Mouse (Mus musculus): ENCODE measurements around the gene Ctnna3. TPM values are rescaled to one million over a fixed set of nuclear protein-coding genes. Genes with fewer than 3 reads are reported as not detected.

Ctnna3 gene
- polyA plus RNA-seq, 1 experiment from 2014 or later: 0.92 TPM

- no peaks in the 10 kb centered on the region for H3K27me3 ChIP-seq
- H3K27ac ChIP-seq (replicated peaks): no peak overlapping the region
- no peak overlapping the region for H3K4me2 ChIP-seq (replicated peaks)
- H3K4me1 ChIP-seq: no peaks in the 10 kb centered on the region
- ATAC-seq (ENCODE audit: insufficient number of reproducible peaks, low FRiP score, low TSS enrichment, low read depth): no peak
- no peak overlapping the region for H3K9ac ChIP-seq
- no peaks in the 10 kb centered on the region for H3K9me3 ChIP-seq (replicated peaks)
- H3K36me3 ChIP-seq: no peaks in the 10 kb centered on the region
- no peak overlapping the region for H3K4me3 ChIP-seq (replicated peaks)
Measured at GRCm38 (mm10) chr10:64748651-64749050, 1318.8 kb downstream of the Ctnna3 start.

GRCm38 (mm10) chr10:64750791-64751190 is 1320.9 kb downstream of the Ctnna3 start:
- no peaks in the 10 kb centered on the region for H3K36me3 ChIP-seq
- WGBS: 24% methylated on average over 5 of the region's 5 CpGs
- H3K4me2 ChIP-seq (replicated peaks): no peak overlapping the region
- no peaks in the 10 kb centered on the region for H3K27me3 ChIP-seq
- H3K4me1 ChIP-seq: no peaks in the 10 kb centered on the region
- no peak overlapping the region for H3K9ac ChIP-seq
- ATAC-seq (ENCODE audit: insufficient number of reproducible peaks, low FRiP score, low TSS enrichment, low read depth): no peak
- no peak overlapping the region for H3K27ac ChIP-seq (replicated peaks)
- H3K4me3 ChIP-seq (replicated peaks): no peak overlapping the region
- no peaks in the 10 kb centered on the region for H3K9me3 ChIP-seq (replicated peaks)

DNA sequence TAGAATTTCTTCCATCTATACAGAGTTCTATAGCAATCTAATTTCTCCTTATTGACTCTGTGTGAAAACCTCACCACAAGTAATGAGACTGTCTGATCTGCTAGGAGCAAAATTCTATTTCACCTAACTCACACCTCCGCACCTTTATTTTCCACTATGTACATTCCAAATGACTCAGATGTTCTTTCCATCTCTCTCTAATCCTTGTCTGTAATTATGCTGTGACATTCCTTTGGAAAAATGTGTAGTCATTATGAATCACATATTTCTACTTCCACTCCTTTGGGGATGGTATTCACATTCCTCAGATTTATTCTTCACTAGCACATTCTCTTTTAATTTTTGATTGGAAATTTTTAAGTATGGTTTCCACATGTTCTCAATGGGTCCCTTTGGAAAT is 1406.4 kb downstream of the Ctnna3 start:
- WGBS: 88% methylated on average over 1 of the region's 1 CpGs

DNA sequence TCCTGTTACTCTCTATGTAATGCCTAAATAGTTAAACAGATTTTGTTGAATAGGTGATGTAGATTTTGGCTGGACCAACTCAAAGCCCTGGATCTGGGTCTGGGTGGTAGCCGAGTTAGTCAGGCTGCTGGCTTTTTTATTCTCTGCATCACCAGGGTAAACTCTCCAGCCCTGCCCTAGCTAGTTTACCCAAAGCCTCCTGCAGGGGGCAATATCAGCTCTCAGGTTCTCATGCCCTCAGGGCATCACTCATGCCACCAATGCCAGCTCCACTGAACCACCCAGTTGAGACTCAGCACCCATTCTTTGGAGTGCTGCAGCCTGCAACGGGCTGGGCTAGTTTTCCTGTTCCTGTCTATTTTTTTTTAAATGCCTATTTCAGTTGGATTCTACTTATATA is 1431.5 kb downstream of the Ctnna3 start:
- ATAC-seq (ENCODE audit: insufficient number of reproducible peaks, low FRiP score, low TSS enrichment, low read depth): no peak
- 66% methylated on average over 2 of the region's 2 CpGs for WGBS
- H3K9ac ChIP-seq: no peak overlapping the region
- H3K4me1 ChIP-seq: no peaks in the 10 kb centered on the region
- H3K4me2 ChIP-seq (replicated peaks): no peak overlapping the region
- H3K4me3 ChIP-seq (replicated peaks): no peak overlapping the region
- H3K36me3 ChIP-seq: no peaks in the 10 kb centered on the region
- H3K27me3 ChIP-seq: no peaks in the 10 kb centered on the region
- H3K27ac ChIP-seq (replicated peaks): no peak overlapping the region
- H3K9me3 ChIP-seq (replicated peaks): no peaks in the 10 kb centered on the region

More for the DNA sequence above, 1406.4 kb downstream of the Ctnna3 start:
- ATAC-seq (ENCODE audit: insufficient number of reproducible peaks, low FRiP score, low TSS enrichment, low read depth): no peak
- no peak overlapping the region for H3K27ac ChIP-seq (replicated peaks)
- H3K4me1 ChIP-seq: no peaks in the 10 kb centered on the region
- H3K27me3 ChIP-seq: no peaks in the 10 kb centered on the region
- no peak overlapping the region for H3K4me2 ChIP-seq (replicated peaks)
- H3K36me3 ChIP-seq: no peaks in the 10 kb centered on the region
- H3K4me3 ChIP-seq (replicated peaks): no peak overlapping the region
- H3K9ac ChIP-seq: no peak overlapping the region
- no peaks in the 10 kb centered on the region; the same call in 1 of the 2 replicates for H3K9me3 ChIP-seq (replicated peaks)

- no peak overlapping the region for H3K4me3 ChIP-seq (replicated peaks)
- no peaks in the 10 kb centered on the region for H3K4me1 ChIP-seq
- no peaks in the 10 kb centered on the region for H3K36me3 ChIP-seq
- no peaks in the 10 kb centered on the region for H3K9me3 ChIP-seq (replicated peaks)
- no peak overlapping the region for H3K4me2 ChIP-seq (replicated peaks)
- no peak overlapping the region for H3K27ac ChIP-seq (replicated peaks)
- no peaks in the 10 kb centered on the region for H3K27me3 ChIP-seq
- H3K9ac ChIP-seq: no peak overlapping the region
- no peak for ATAC-seq (ENCODE audit: insufficient number of reproducible peaks, low FRiP score, low TSS enrichment, low read depth)
- WGBS: 46% methylated on average over 3 of the region's 3 CpGs
Measured at GRCm38 (mm10) chr10:64870888-64871287, 1441.0 kb downstream of the Ctnna3 start.

DNA sequence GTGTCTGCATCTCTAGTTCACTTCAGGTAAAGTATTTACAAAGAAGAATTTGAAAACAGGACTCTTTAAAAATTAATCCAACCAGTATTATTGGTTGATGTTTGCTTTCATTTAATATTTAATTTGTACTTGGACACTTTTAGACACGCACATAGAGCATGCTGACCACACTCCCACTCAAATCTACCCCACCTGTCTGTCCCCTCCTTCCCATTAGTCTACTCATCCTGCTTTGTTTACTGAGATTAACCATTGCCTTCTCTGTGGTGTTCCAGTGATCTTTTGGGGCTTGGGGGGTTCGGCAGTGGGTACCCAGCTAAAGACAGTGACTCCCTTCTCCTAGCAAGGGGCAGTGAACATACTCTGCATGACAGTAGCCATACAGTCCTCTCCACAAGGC is 1446.6 kb downstream of the Ctnna3 start:
- Histone ChIP-seq H3K36me3 (no peaks in the 10 kb centered on the region), H3K4me1 (no peaks in the 10 kb centered on the region), H3K27me3 (no peaks in the 10 kb centered on the region), H3K9me3 (replicated peaks) (no peaks in the 10 kb centered on the region), H3K9ac (no peak overlapping the region), H3K4me3 (replicated peaks) (no peak overlapping the region), H3K27ac (replicated peaks) (no peak overlapping the region), H3K4me2 (replicated peaks) (no peak overlapping the region)
- no peak for ATAC-seq (ENCODE audit: insufficient number of reproducible peaks, low FRiP score, low TSS enrichment, low read depth)
- WGBS: 68% methylated on average over 2 of the region's 2 CpGs

GRCm38 (mm10) chr10:64879860-64880259 is 1450.0 kb downstream of the Ctnna3 start:
- Histone ChIP-seq H3K4me3 (replicated peaks) (no peak overlapping the region), H3K4me1 (no peaks in the 10 kb centered on the region), H3K27me3 (no peaks in the 10 kb centered on the region), H3K4me2 (replicated peaks) (no peak overlapping the region), H3K9ac (no peak overlapping the region), H3K27ac (replicated peaks) (no peak overlapping the region), H3K9me3 (replicated peaks) (no peaks in the 10 kb centered on the region), H3K36me3 (no peaks in the 10 kb centered on the region)
- WGBS: 53% methylated on average over 3 of the region's 3 CpGs
- no peak for ATAC-seq (ENCODE audit: insufficient number of reproducible peaks, low FRiP score, low TSS enrichment, low read depth)

GRCm38 (mm10) chr10:64886946-64887345 is 1457.0 kb downstream of the Ctnna3 start:
- no peak for ATAC-seq (ENCODE audit: insufficient number of reproducible peaks, low FRiP score, low TSS enrichment, low read depth)
- Histone ChIP-seq H3K9me3 (replicated peaks) (no peaks in the 10 kb centered on the region), H3K4me2 (replicated peaks) (no peak overlapping the region), H3K9ac (no peak overlapping the region), H3K4me3 (replicated peaks) (no peak overlapping the region), H3K4me1 (no peaks in the 10 kb centered on the region), H3K27ac (replicated peaks) (no peak overlapping the region), H3K27me3 (no peaks in the 10 kb centered on the region), H3K36me3 (no peaks in the 10 kb centered on the region)
- WGBS: 88% methylated on average over 9 of the region's 9 CpGs

DNA sequence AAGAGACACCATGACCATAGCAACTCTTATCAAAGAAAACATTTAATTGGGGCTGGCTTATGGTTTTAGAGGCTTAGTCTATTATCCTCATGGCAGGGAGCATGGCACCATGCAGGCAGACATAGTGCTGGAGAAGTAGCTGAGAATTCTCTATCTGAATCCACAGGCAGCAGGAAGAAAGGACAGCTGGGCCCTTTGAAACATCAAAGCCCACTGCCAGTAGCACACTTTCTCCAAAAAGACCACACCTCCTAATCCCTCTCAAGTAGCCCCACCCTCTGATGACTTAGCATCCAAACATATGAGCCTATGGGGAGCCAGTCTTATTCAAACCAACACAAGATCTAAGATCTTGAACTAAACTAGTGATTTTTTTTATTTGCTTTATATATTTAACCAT is 1462.6 kb downstream of the Ctnna3 start:
- ATAC-seq (ENCODE audit: insufficient number of reproducible peaks, low FRiP score, low TSS enrichment, low read depth): no peak
- Histone ChIP-seq H3K9me3 (replicated peaks) (no peaks in the 10 kb centered on the region), H3K9ac (no peak overlapping the region), H3K27ac (replicated peaks) (no peak overlapping the region), H3K4me1 (no peaks in the 10 kb centered on the region), H3K4me3 (replicated peaks) (no peak overlapping the region), H3K4me2 (replicated peaks) (no peak overlapping the region), H3K27me3 (no peaks in the 10 kb centered on the region), H3K36me3 (no peaks in the 10 kb centered on the region)

- no peak overlapping the region for H3K4me3 ChIP-seq (replicated peaks)
- no peaks in the 10 kb centered on the region for H3K4me1 ChIP-seq
- H3K36me3 ChIP-seq: no peaks in the 10 kb centered on the region
- H3K27me3 ChIP-seq: no peaks in the 10 kb centered on the region
- ATAC-seq (ENCODE audit: insufficient number of reproducible peaks, low FRiP score, low TSS enrichment, low read depth): no peak
- H3K27ac ChIP-seq (replicated peaks): no peak overlapping the region
- no peak overlapping the region for H3K4me2 ChIP-seq (replicated peaks)
- H3K9ac ChIP-seq: no peak overlapping the region
- no peaks in the 10 kb centered on the region for H3K9me3 ChIP-seq (replicated peaks)
- 85% methylated on average over 1 of the region's 1 CpGs for WGBS
Measured at GRCm38 (mm10) chr10:64898739-64899138, 1468.8 kb downstream of the Ctnna3 start.

DNA sequence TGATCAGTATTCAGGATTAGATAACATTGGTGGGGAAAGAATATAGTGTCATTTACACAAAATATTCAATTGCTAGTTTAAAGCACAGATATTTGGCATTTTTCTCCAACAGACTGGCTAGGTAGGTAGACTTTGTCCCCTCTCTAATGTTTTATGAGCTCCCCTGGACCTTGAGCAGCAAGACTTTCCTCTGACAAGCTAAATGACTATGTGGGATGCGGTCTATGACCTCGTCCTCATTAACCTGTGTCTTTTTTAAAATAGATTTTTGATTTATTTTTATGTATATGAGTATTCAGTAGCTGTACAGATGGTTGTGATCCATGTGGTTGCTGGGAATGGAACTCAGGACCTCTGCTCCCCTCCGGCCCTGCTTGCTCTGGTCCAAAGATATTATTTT is 1471.8 kb downstream of the Ctnna3 start:
- Histone ChIP-seq H3K27me3 (no peaks in the 10 kb centered on the region), H3K27ac (replicated peaks) (no peak overlapping the region), H3K9me3 (replicated peaks) (no peaks in the 10 kb centered on the region), H3K9ac (no peak overlapping the region), H3K36me3 (no peaks in the 10 kb centered on the region), H3K4me2 (replicated peaks) (no peak overlapping the region), H3K4me1 (no peaks in the 10 kb centered on the region), H3K4me3 (replicated peaks) (no peak overlapping the region)
- WGBS: 77% methylated on average over 3 of the region's 3 CpGs
- no peak for ATAC-seq (ENCODE audit: insufficient number of reproducible peaks, low FRiP score, low TSS enrichment, low read depth)

- WGBS: 82% methylated on average over 7 of the region's 7 CpGs
- no peak for ATAC-seq (ENCODE audit: insufficient number of reproducible peaks, low FRiP score, low TSS enrichment, low read depth)
- Histone ChIP-seq H3K36me3 (no peaks in the 10 kb centered on the region), H3K4me1 (no peaks in the 10 kb centered on the region), H3K4me2 (replicated peaks) (no peak overlapping the region), H3K4me3 (replicated peaks) (no peak overlapping the region), H3K27ac (replicated peaks) (no peak overlapping the region), H3K27me3 (no peaks in the 10 kb centered on the region), H3K9me3 (replicated peaks) (no peaks in the 10 kb centered on the region), H3K9ac (no peak overlapping the region)
Measured at GRCm38 (mm10) chr10:64940975-64941374, 1511.1 kb downstream of the Ctnna3 start.

Data from embryonic facial prominence, embryonic 15.5 days (tissue).